Mouse (Mus musculus) spleen, postnatal 14 days (tissue): Measurements from ENCODE around the gene Ptprn2.

Experiments used
- DNase-seq, 2 experiments: peaks; one replicate each; pipeline ENCODE4 v3.0.0; 2021 to 2022; ENCODE audit warnings: low spot score in 2 of 2

Gene Ptprn2

GRCm38 (mm10) chr12:116642191-116642549 lies 156.7 kb downstream of the Ptprn2 start:
- no peak for DNase-seq

GRCm38 (mm10) chr12:116646771-116647170 lies 161.3 kb downstream of the Ptprn2 start:
- DNase-seq: no peak

- DNase-seq: no peak
Observed at GRCm38 (mm10) chr12:116648584-116649206, 163.2 kb downstream of the Ptprn2 start.

- no peak for DNase-seq
Observed at GRCm38 (mm10) chr12:116653684-116654083, 168.2 kb downstream of the Ptprn2 start.

GRCm38 (mm10) chr12:116660076-116660475 lies 174.6 kb downstream of the Ptprn2 start:
- DNase-seq: no peak

GRCm38 (mm10) chr12:116661018-116661417 lies 175.5 kb downstream of the Ptprn2 start:
- no peak for DNase-seq

- no peak for DNase-seq
Observed at GRCm38 (mm10) chr12:116677701-116678100, 192.2 kb downstream of the Ptprn2 start.

- no peak for DNase-seq
Observed at GRCm38 (mm10) chr12:116689832-116690231, 204.3 kb downstream of the Ptprn2 start.

GRCm38 (mm10) chr12:116709535-116709934 lies 224.0 kb downstream of the Ptprn2 start:
- no peak for DNase-seq

- DNase-seq: no peak
Observed at GRCm38 (mm10) chr12:116710716-116711115, 225.2 kb downstream of the Ptprn2 start.

- DNase-seq: no peak
Observed at GRCm38 (mm10) chr12:116711133-116711532, 225.6 kb downstream of the Ptprn2 start.

GRCm38 (mm10) chr12:116713096-116713495 lies 227.6 kb downstream of the Ptprn2 start:
- no peak for DNase-seq

- DNase-seq: no peak
Observed at GRCm38 (mm10) chr12:116721062-116721461, 235.5 kb downstream of the Ptprn2 start.

- DNase-seq: no peak
Observed at GRCm38 (mm10) chr12:116740141-116740540, 254.6 kb downstream of the Ptprn2 start.

- DNase-seq: no peak
Observed at GRCm38 (mm10) chr12:116741300-116741699, 255.8 kb downstream of the Ptprn2 start.

- no peak for DNase-seq
Observed at GRCm38 (mm10) chr12:116746401-116746800, 260.9 kb downstream of the Ptprn2 start.

GRCm38 (mm10) chr12:116752784-116753183 lies 267.3 kb downstream of the Ptprn2 start:
- DNase-seq: no peak

GRCm38 (mm10) chr12:116763961-116764360 lies 278.4 kb downstream of the Ptprn2 start:
- DNase-seq: no peak

- no peak for DNase-seq
Observed at GRCm38 (mm10) chr12:116770911-116771310, 285.4 kb downstream of the Ptprn2 start.

- no peak for DNase-seq
Observed at GRCm38 (mm10) chr12:116771493-116771892, 286.0 kb downstream of the Ptprn2 start.

GRCm38 (mm10) chr12:116772081-116772566 lies 286.6 kb downstream of the Ptprn2 start:
- DNase-seq: no peak

GRCm38 (mm10) chr12:116773344-116773743 lies 287.8 kb downstream of the Ptprn2 start:
- DNase-seq: no peak

- DNase-seq: no peak
Observed at GRCm38 (mm10) chr12:116776447-116776846, 290.9 kb downstream of the Ptprn2 start.
